Mouse (Mus musculus) small intestine, adult 2 months (tissue): ENCODE results near the gene Serinc4.

ENCODE experiments used
- CTCF ChIP-seq: fragments of 200-500 bp; IDR thresholded peaks from 2 replicates; pipeline ENCODE4 v1.5.1; 2012; ENCODE audit warnings: low read depth, mild to moderate bottlenecking, control low read depth, inconsistent platforms, low read length, moderate library complexity, mixed read lengths; ENCODE audit not compliant: insufficient replicate concordance, insufficient read length; ENCODE audit errors: extremely low read depth
- POLR2A ChIP-seq: fragments of 200-500 bp; IDR thresholded peaks from 2 replicates; pipeline ENCODE4 v1.6.1; 2012; ENCODE audit warnings: low read depth, mild to moderate bottlenecking, control low read depth, inconsistent platforms, low read length, moderate library complexity

DNA sequence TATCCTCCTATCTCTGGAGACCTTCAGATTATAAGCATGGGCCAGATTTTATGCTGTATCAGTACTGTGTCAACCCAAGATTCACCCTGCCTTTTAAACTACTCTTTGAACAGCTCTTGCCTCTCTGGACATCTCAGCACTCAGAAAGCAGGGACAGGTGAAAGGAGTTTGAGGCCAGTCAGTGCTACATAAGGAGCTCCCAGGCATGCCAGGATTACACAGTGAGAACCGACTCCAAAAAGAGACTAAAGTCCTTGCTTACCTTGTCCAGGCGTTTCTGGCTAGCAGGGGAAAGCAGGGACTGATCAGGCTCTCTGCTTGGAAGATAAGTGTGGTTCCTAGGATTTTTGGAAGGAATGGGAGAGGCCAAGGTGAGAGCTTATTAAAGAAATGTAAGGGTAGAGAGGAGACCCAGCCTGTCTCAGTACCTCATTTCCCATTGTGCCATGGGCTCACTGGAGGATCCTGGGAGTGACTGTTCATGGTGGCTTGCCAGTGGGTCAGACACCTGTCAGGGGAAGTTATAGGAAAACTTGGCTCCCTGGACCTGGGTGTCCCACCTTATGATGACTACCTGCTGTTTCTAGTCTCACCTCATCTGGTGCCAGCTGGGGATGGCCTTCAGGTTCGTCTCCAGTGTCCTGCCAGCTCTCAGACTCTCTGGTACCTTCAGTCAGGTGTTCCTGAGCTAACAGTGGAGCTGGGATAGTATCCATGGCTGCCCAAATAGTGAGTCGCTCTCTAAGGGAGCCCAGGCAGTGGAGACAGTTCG is 15.6 kb downstream of the Serinc4 start:
- TF ChIP-seq CTCF (no peak), POLR2A (no peak)
